Mouse (Mus musculus): ENCODE results near the gene Six5. TPM values are rescaled to one million over a fixed set of nuclear protein-coding genes. Genes with fewer than 3 reads are reported as not detected.
A peak's percentile ranks its signal among the peaks of the same experiment; 100 is the strongest.

Gene Six5
- total and polyA plus RNA-seq, 3 experiments = 3.0 to 7.7 TPM; not detected in 1

DNA sequence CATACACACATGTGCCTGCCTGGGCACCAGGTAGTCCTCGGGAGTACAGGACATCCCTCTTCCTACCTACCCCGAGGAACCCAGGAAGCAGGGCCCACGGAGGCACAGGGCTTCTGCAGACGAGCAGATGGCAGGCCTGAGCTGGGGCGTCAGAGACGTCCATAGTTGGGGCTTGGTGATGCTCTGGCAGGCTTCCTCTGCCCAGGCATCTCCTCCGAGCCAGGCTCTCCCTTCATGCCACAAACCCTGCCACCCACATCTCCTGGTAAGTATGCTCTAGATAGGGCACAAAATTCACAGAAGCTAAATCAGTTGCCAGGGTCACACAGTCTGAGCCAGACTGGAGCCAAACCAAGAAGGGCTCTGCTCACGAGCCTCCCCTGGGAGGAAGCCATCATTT lies 44.2 kb upstream of the Six5 start:
- no peak for DNase-seq (ENCODE audit: low read depth, low spot score)
- TF ChIP-seq ZMIZ1 (IDR thresholded peaks at IDR 0.05; ENCODE audit: low read depth, low read length) (no peak), ZC3H11A (IDR thresholded peaks at IDR 0.05; ENCODE audit: low read depth, low read length) (no peak), JUND (IDR thresholded peaks at IDR 0.05; ENCODE audit: low read depth, low read length) (no peak), TBP (IDR thresholded peaks at IDR 0.05; ENCODE audit: low read depth, low read length) (no peak), CHD1 (IDR thresholded peaks at IDR 0.05; ENCODE audit: low read depth, low read length) (no peak), RAD21 (IDR thresholded peaks at IDR 0.05; ENCODE audit: low read depth, low read length) (no peak), ELF1 (IDR thresholded peaks at IDR 0.05; ENCODE audit: low read depth, low read length) (no peak), CHD2 (IDR thresholded peaks at IDR 0.05; ENCODE audit: low read length) (no peak), MAX (IDR thresholded peaks at IDR 0.05; ENCODE audit: low read length) (no peak), TCF12 (IDR thresholded peaks at IDR 0.05; ENCODE audit: low read depth, low read length) (no peak), ZKSCAN1 (IDR thresholded peaks at IDR 0.05; ENCODE audit: low read depth, low read length) (no peak), USF2 (IDR thresholded peaks at IDR 0.05; ENCODE audit: borderline replicate concordance in 1 of 2, insufficient read depth in 1 of 2, low read depth in 1 of 2, low read length in 2 of 2) (no peak), ZNF384 (IDR thresholded peaks at IDR 0.05; ENCODE audit: low read depth, low read length) (no peak)
- H3K27ac ChIP-seq (ENCODE audit: control insufficient read depth, low read depth, low read length) = no peak overlapping the region
- no peaks in the 10 kb centered on the region for H3K9me3 ChIP-seq (replicated peaks; ENCODE audit: insufficient read depth, low read length)
- no peak overlapping the region for H3K9ac ChIP-seq (ENCODE audit: control insufficient read depth, low read depth, low read length, poor library complexity, severe bottlenecking)
- no peak overlapping the region for H3K4me3 ChIP-seq (ENCODE audit: control insufficient read depth in 1 of 2, insufficient read depth in 1 of 2, low read depth in 2 of 2, low read length in 2 of 2)
- H3K36me3 ChIP-seq (ENCODE audit: control insufficient read depth in 1 of 2, insufficient read depth in 2 of 2, low read length in 2 of 2) = no peaks in the 10 kb centered on the region; a peak in 1 of 4 replicates
- H3K79me2 ChIP-seq (ENCODE audit: control insufficient read depth, insufficient read depth, low read length, poor library complexity) = no peaks in the 10 kb centered on the region
- no peaks in the 10 kb centered on the region for H3K27me3 ChIP-seq (ENCODE audit: control insufficient read depth in 1 of 2, insufficient read depth in 2 of 2, low read length in 2 of 2)
- no peaks in the 10 kb centered on the region for H3K4me1 ChIP-seq (ENCODE audit: control insufficient read depth in 1 of 2, insufficient read depth in 2 of 2, low read length in 2 of 2)

GRCm38 (mm10) chr7:19051161-19051560 lies 43.2 kb upstream of the Six5 start:
- H3K27ac ChIP-seq (ENCODE audit: control insufficient read depth, low read depth, low read length) = no peak overlapping the region
- H3K9me3 ChIP-seq (replicated peaks; ENCODE audit: insufficient read depth, low read length) = no peaks in the 10 kb centered on the region
- no peak overlapping the region for H3K4me3 ChIP-seq (ENCODE audit: control insufficient read depth in 1 of 2, insufficient read depth in 1 of 2, low read depth in 2 of 2, low read length in 2 of 2)
- H3K36me3 ChIP-seq (ENCODE audit: control insufficient read depth in 1 of 2, insufficient read depth in 2 of 2, low read length in 2 of 2) = no peaks in the 10 kb centered on the region; a peak in 1 of 4 replicates
- no peaks in the 10 kb centered on the region for H3K79me2 ChIP-seq (ENCODE audit: control insufficient read depth, insufficient read depth, low read length, poor library complexity)
- H3K27me3 ChIP-seq (ENCODE audit: control insufficient read depth in 1 of 2, insufficient read depth in 2 of 2, low read length in 2 of 2) = no peaks in the 10 kb centered on the region
- TF ChIP-seq POLR2AphosphoS2 (IDR thresholded peaks at IDR 0.05; ENCODE audit: low read length) = peak; percentile 18; the same call in 1 of the 2 replicates
- no peak for TF ChIP-seq MEF2A (IDR thresholded peaks at IDR 0.05; ENCODE audit: extremely low read depth, insufficient replicate concordance, low read depth, low read length, poor library complexity, severe bottlenecking)
- no peak overlapping the region for H3K9ac ChIP-seq (ENCODE audit: control insufficient read depth, low read depth, low read length, poor library complexity, severe bottlenecking)
- DNase-seq (ENCODE audit: low read depth, low spot score) = no peak
- no peaks in the 10 kb centered on the region for H3K4me1 ChIP-seq (ENCODE audit: control insufficient read depth in 1 of 2, insufficient read depth in 2 of 2, low read length in 2 of 2)
